Mouse (Mus musculus) heart, postnatal 0 days (tissue): ENCODE results near the gene Gm9913. TPM values are rescaled to one million over a fixed set of nuclear protein-coding genes. Genes with fewer than 3 reads are reported as not detected.

Experiments
- ATAC-seq: fragments of 200-750 bp; cut with Nextera tagmentation; 2 replicates; pipeline ENCODE4 v1.8.0; 2017; ENCODE audit warnings: low read depth, moderate number of reproducible peaks, moderate library complexity; ENCODE audit not compliant: insufficient read depth
- DNase-seq: peaks from one replicate; pipeline ENCODE4 v3.0.0-alpha.2; 2016; ENCODE audit warnings: low spot score
- H3K27ac ChIP-seq: fragments of 300-500 bp; sonication (generic); 2 replicates; pipeline ENCODE4 v1.5.1; 2014; ENCODE audit warnings: low read depth, mild to moderate bottlenecking
- H3K27me3 ChIP-seq: fragments of 300-500 bp; sonication (generic); 2 replicates; pipeline ENCODE4 v1.6.1; 2014; ENCODE audit warnings: low read length, mixed read lengths; ENCODE audit not compliant: control insufficient read depth, insufficient read depth
- H3K36me3 ChIP-seq: fragments of 300-500 bp; sonication (generic); replicated peaks from 2 replicates; pipeline ENCODE4 v1.6.1; 2014; ENCODE audit warnings: low read length, mixed read lengths; ENCODE audit not compliant: control insufficient read depth, insufficient read depth
- H3K4me1 ChIP-seq: fragments of 300-500 bp; sonication (generic); 2 replicates; pipeline ENCODE4 v1.6.1; 2014; ENCODE audit warnings: antibody characterized with exemption; ENCODE audit not compliant: control insufficient read depth, insufficient read depth
- H3K4me2 ChIP-seq: fragments of 300-500 bp; sonication (generic); 2 replicates; pipeline ENCODE4 v1.6.1; 2014; ENCODE audit warnings: low read depth, mild to moderate bottlenecking, low read length, moderate library complexity
- H3K4me3 ChIP-seq: fragments of 300-500 bp; sonication (generic); 2 replicates; pipeline ENCODE4 v1.5.1; 2014; ENCODE audit warnings: low read depth, low read length
- H3K9ac ChIP-seq: fragments of 300-500 bp; sonication (generic); replicated peaks from 2 replicates; pipeline ENCODE4 v1.6.1; 2014; ENCODE audit warnings: low read depth, low read length, mixed read lengths
- H3K9me3 ChIP-seq: fragments of 300-500 bp; sonication (generic); replicated peaks from 2 replicates; pipeline ENCODE4 v1.6.1; 2016; ENCODE audit warnings: low read length; ENCODE audit not compliant: control insufficient read depth
- CTCF ChIP-seq: IDR thresholded peaks from 2 replicates; pipeline ENCODE4 v1.5.1; 2016; ENCODE audit warnings: antibody characterized with exemption, control low read depth, low read depth
- EP300 ChIP-seq: IDR thresholded peaks from 2 replicates; pipeline ENCODE4 v1.6.1; 2016; ENCODE audit warnings: antibody characterized with exemption, low read depth
- WGBS: fragments of 180-500 bp; shearing (Covaris S2); extraction: QIAGEN DNeasy Blood & Tissue Kit; methylation state at CpG from one replicate; pipeline ENCODE4 v1.1.7; 2014; 5-methylcytosine and 5-hydroxymethylcytosine counted together
- polyA plus RNA-seq: library from polyadenylated mRNA; unstranded; fragments of >200 nt; fragmentation: Nextera tagmentation; extraction: Ambion mirVana; gene quantifications from 2 replicates; pipeline ENCODE4 v1.2.1, GENCODE M21; 2015
- total RNA-seq: library from RNA; depleted of rRNA; stranded (reverse); fragments of >200 nt; gene quantifications from 2 replicates; pipeline ENCODE4 v1.2.3, GENCODE M21; 2014; ENCODE audit warnings: low replicate concordance

Gm9913 gene
- total and polyA plus RNA-seq, 2 experiments from 2014 or later = 0.42 TPM; not detected in 1

DNA sequence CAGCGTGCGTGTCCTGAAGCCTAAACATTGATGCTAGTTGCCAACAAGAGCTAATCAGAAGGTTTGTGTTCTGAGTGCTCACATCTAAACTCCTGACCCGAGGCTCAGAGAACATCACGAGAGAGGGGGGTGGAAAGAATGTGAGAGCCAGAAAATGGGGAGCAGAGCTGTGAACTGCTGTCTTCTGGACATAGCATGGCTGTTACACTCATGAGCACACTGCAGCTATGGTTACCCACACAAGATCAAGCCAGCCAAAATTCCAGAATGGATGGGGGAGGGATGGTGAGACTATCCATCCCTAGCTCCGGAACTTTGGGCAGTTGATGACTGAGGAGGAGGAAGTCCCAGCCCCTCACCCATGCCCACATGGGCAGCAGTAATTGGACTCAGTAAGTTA, 24.8 kb upstream of the Gm9913 start:
- no peak overlapping the region for H3K27ac ChIP-seq
- DNase-seq = no peak
- WGBS = 50% methylated on average over 5 of the region's 5 CpGs
- peak; percentile 34; the same call in 1 of the 2 replicates for ATAC-seq
- H3K36me3 ChIP-seq = no peaks in the 10 kb centered on the region
- H3K4me3 ChIP-seq = no peak overlapping the region
- H3K27me3 ChIP-seq = no peaks in the 10 kb centered on the region
- peaks cover 10% of the 10 kb centered on the region; the same call in 1 of the 2 replicates for H3K4me1 ChIP-seq
- TF ChIP-seq CTCF (no peak), EP300 (no peak)
- H3K4me2 ChIP-seq = no peak overlapping the region
- no peaks in the 10 kb centered on the region for H3K9me3 ChIP-seq
- H3K9ac ChIP-seq = no peak overlapping the region

DNA sequence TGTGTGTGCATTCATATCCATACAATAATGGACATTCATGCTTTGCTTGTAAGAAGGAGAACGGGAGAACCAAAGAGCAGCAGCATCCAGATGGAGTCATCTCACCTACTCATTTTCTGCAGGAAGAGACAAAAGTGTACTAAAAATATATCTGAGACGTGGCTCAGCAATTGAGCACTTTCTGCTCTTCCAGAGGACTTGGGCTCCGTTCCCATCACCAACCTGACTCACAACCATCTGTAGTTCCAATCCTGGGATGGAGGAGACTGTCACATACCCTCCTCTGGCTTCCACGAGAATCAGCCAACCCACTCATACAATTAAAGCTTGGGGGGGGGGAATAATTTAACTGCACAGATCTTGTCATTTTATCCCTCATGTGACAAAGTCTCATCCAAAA, 23.8 kb upstream of the Gm9913 start:
- Histone ChIP-seq H3K27me3 (no peaks in the 10 kb centered on the region), H3K9me3 (no peaks in the 10 kb centered on the region), H3K4me1 (peaks cover 4% of the 10 kb centered on the region; the same call in 1 of the 2 replicates), H3K4me3 (no peak overlapping the region), H3K27ac (no peak overlapping the region; the same call in 1 of the 2 replicates), H3K9ac (no peak overlapping the region), H3K36me3 (no peaks in the 10 kb centered on the region), H3K4me2 (no peak overlapping the region)
- ATAC-seq (no peak), DNase-seq (no peak)
- TF ChIP-seq CTCF (no peak), EP300 (no peak)
- WGBS = 73% methylated on average over 4 of the region's 4 CpGs

DNA sequence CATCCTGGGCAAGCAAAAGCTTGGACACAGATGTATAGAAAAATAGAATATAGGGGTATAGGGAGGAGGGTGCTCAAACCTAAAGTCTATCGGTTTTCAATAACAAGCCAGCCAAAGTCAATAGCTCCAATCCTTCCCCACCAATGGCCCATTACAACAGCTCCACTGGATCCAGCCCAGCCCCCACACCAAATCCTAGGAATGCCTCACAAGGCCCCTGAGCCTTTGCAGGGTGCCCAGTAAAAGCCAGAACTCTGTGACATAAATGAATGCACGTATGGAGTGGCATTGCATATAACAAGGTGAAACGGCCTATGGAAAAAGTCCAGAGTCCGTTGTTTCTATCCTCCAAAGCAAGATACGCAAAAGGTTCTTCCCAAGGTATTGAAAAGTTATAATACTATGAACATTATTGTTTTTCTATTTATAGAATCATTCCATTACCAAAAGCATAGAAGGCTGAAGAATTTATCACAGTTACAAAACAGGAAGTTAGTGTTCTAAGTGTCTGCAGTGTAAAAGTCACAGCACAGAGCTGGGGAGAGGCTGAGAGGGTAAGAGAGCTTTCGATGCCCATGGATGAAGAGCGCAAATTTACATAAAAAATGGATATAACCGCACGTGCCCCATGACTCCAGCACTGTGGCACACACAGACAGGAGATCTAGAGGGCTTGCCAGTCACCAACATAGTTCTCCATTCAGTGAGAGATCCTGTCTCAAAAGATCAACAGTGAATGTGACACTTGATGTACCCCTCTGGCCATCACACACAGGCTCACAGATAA, 23.2 kb upstream of the Gm9913 start:
- TF ChIP-seq CTCF (no peak), EP300 (no peak)
- H3K27ac ChIP-seq = no peak overlapping the region
- no peak for ATAC-seq
- no peaks in the 10 kb centered on the region for H3K9me3 ChIP-seq
- 81% methylated on average over 9 of the region's 9 CpGs for WGBS
- H3K9ac ChIP-seq = no peak overlapping the region
- no peaks in the 10 kb centered on the region for H3K27me3 ChIP-seq
- H3K4me1 ChIP-seq = no peaks in the 10 kb centered on the region
- H3K4me2 ChIP-seq = no peak overlapping the region
- no peaks in the 10 kb centered on the region for H3K36me3 ChIP-seq
- no peak overlapping the region for H3K4me3 ChIP-seq
- no peak for DNase-seq

DNA sequence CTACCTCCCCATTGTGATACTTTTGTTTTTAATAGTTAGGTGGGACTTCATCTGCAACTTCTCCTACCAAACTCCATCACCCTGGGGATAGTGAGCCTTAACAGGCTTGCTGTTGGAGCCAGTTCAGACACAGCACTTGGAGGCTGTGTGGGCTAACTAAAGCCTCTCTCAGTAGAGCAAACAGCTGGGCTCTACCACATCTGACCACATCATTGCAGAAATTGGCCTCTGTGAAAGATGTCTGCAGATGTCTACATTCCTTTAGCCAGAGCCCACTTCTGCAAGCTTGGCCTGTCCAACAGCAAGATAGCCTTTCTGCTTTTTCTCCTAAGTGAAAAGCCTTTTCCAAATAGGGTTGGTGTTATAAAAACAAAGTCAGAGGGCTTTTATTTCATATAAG, 20.7 kb upstream of the Gm9913 start:
- H3K27me3 ChIP-seq = no peaks in the 10 kb centered on the region
- no peaks in the 10 kb centered on the region for H3K36me3 ChIP-seq
- no peak overlapping the region for H3K4me3 ChIP-seq
- H3K9me3 ChIP-seq = no peaks in the 10 kb centered on the region
- H3K4me1 ChIP-seq = no peaks in the 10 kb centered on the region
- ATAC-seq = peak; percentile 24; the same call in 1 of the 2 replicates
- H3K4me2 ChIP-seq = no peak overlapping the region
- H3K9ac ChIP-seq = no peak overlapping the region
- TF ChIP-seq CTCF (no peak), EP300 (no peak)
- H3K27ac ChIP-seq = no peak overlapping the region
- no peak for DNase-seq

DNA sequence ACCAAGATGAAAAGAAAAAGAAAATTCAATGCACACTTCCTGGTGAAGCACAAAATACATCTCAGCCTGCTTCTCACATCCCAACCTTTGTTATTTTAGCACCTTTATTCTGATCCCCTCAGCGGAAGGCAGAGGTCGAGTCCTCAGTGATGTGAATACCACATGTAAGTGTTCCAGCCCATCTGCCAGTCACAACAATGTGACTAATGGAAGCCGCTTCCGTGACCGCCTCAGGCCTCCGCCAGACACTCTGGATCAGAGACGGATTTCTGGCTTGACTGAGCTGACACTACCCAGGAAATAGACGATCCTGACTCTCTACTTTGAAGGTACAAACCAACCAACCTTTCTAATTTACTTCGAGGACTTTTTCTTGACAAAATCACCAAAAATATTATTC, 20.0 kb upstream of the Gm9913 start:
- no peaks in the 10 kb centered on the region for H3K27me3 ChIP-seq
- H3K9ac ChIP-seq = no peak overlapping the region
- H3K27ac ChIP-seq = no peak overlapping the region
- TF ChIP-seq CTCF (no peak), EP300 (no peak)
- H3K36me3 ChIP-seq = no peaks in the 10 kb centered on the region
- WGBS = 69% methylated on average over 9 of the region's 9 CpGs
- DNase-seq (no peak), ATAC-seq (0 out of 2 replicates have a peak, but pooled peaks have one; percentile 44)
- no peak overlapping the region for H3K4me3 ChIP-seq
- H3K4me2 ChIP-seq = no peak overlapping the region
- H3K9me3 ChIP-seq = no peaks in the 10 kb centered on the region
- no peaks in the 10 kb centered on the region for H3K4me1 ChIP-seq

DNA sequence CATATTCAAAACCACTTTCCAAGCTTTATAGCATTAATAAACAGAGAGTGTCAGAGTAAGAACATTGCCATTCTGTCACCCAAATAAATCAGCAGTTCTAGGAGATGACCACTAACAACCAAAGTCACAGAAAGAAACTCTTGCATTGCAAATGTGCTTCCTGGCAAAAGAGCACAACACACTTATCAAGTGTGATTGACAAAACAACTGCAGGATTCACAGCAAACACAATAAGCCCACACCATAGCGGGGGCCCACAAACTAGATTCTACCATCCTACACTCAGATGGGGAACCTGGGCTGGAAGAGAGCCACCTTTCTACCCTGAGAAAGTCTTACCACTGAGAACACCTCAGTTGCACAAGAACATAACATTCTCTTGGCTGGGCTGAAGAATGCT, 14.9 kb upstream of the Gm9913 start:
- Histone ChIP-seq H3K36me3 (no peaks in the 10 kb centered on the region; the same call in 1 of the 2 replicates), H3K4me1 (no peaks in the 10 kb centered on the region; the same call in 1 of the 2 replicates), H3K4me3 (no peak overlapping the region), H3K9me3 (no peaks in the 10 kb centered on the region), H3K27me3 (no peaks in the 10 kb centered on the region), H3K9ac (no peak overlapping the region), H3K27ac (no peak overlapping the region), H3K4me2 (no peak overlapping the region)
- ATAC-seq (no peak), DNase-seq (no peak)
- TF ChIP-seq CTCF (no peak), EP300 (no peak)
- WGBS = 89% methylated on average over 1 of the region's 1 CpGs
